Mouse (Mus musculus) cerebellum, adult 11 months (tissue): ENCODE measurements around the gene Myod1.
A peak's percentile ranks its signal among the peaks of the same experiment; 100 is the strongest.

Source experiments
- DNase-seq: peaks from one replicate; pipeline ENCODE4 v3.0.0; 2022

The Myod1 gene

GRCm38 (mm10) chr7:46418102-46418622, 41.9 kb downstream of the Myod1 start:
- no peak for DNase-seq

DNA sequence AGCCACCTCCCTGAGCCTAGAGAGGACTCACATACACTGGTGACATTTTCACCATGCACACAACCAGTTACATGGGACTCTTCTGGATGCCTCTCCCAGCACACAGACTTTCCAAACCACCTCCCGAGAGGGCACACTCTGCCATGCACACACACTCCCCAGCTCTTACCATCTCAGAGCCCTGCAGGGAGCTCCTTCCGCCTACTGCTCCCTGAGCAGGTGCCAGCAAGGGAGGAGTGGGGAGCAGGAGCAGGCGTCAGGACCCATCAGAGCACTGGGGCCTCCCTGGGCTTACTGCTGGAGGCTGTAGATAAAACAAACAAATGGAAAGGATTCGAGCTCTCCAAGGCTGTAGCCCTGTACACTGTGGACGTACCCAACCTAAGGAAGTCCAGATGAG, 45.3 kb downstream of the Myod1 start:
- DNase-seq: peak; percentile 59

GRCm38 (mm10) chr7:46422052-46422763, 45.9 kb downstream of the Myod1 start:
- DNase-seq: no peak

GRCm38 (mm10) chr7:46422764-46423412, 46.6 kb downstream of the Myod1 start:
- peak; percentile 83 for DNase-seq

DNA sequence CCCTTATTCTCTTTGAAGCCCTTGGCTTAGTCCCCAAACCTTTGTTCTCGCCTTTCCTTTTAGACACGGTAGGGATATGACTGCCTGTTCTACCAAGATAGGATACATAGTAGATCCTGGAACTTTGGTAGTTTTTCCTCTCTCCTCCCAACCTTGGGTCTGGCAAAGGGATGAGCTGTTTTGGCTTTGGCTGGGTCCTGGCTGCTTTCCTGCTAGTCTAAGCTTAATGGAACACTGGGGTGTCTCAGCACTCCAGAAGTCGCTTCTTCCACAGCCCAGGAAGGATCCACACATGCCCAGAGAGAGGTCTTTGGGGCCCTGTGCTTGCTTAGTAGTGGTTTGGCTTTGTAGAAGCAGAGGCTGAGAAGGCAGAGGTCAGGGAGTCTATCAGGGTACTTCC, 47.7 kb downstream of the Myod1 start:
- no peak for DNase-seq

DNA sequence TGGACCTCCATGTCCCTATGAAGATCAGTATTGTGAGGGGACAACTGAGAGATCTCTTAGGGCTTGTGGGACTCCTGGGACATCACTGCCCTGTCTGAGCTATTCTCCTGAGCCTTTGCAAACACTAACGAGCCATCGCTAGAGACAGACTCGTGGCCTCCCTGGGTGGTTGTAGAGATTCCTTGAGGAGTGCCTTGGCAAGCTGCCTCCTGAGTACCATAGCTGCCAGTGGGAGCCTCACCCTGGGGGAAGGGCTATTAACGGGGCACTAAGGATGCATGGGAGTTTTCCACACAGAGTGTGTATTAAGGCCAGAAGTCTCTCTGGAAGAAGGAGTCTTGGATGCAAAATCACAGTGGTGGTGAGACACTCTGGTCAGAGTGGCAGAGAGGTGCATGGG, 48.7 kb downstream of the Myod1 start:
- no peak for DNase-seq
